Mouse (Mus musculus): ENCODE measurements around the gene Cass4.

GRCm38 (mm10) chr2:172405011-172405410 lies 11.4 kb downstream of the Cass4 start:
- TF ChIP-seq POLR2A (IDR thresholded peaks at IDR 0.05; ENCODE audit: insufficient read depth, low read depth, low read length) (no peak), CTCF (IDR thresholded peaks at IDR 0.05) (no peak), EP300 (IDR thresholded peaks at IDR 0.05; ENCODE audit: insufficient read depth, low read depth, low read length) (no peak)
